Mouse (Mus musculus) heart, embryonic 14.5 days (tissue): Measurements from ENCODE around the gene Il1r2. TPM values are rescaled to one million over a fixed set of nuclear protein-coding genes. Genes with fewer than 3 reads are reported as not detected.

Experiments used
- ATAC-seq: fragments of 200-750 bp; cut with Nextera tagmentation; 2 replicates; pipeline ENCODE4 v1.8.0; 2017; ENCODE audit warnings: low read depth, moderate TSS enrichment; ENCODE audit not compliant: insufficient number of reproducible peaks, insufficient read depth, low FRiP score
- H3K27ac ChIP-seq, 2 experiments: fragments of 200-500 bp in 1 of 2; fragments of 300-500 bp in 1 of 2; sonication (generic) in 1 of 2; replicated peaks in 1 of 2; 2 replicates each; pipeline ENCODE4 v1.5.1; 2012 to 2014; ENCODE audit warnings: low read depth in 2 of 2, low read length in 2 of 2, control low read depth in 1 of 2, mild to moderate bottlenecking in 1 of 2, mixed read lengths in 1 of 2; ENCODE audit not compliant: control insufficient read depth in 1 of 2, insufficient read depth in 1 of 2
- H3K27me3 ChIP-seq: fragments of 300-500 bp; sonication (generic); 2 replicates; pipeline ENCODE4 v1.6.1; 2014; ENCODE audit warnings: mild to moderate bottlenecking, low read length, control low read depth; ENCODE audit not compliant: control insufficient read depth, insufficient read depth
- H3K36me3 ChIP-seq: fragments of 300-500 bp; sonication (generic); 2 replicates; pipeline ENCODE4 v1.6.1; 2014; ENCODE audit warnings: mild to moderate bottlenecking, control low read depth, low read length, mixed read lengths; ENCODE audit not compliant: control insufficient read depth, insufficient read depth
- H3K4me1 ChIP-seq, 2 experiments: fragments of 200-500 bp in 1 of 2; fragments of 300-500 bp in 1 of 2; sonication (generic) in 1 of 2; 2 replicates each; pipeline ENCODE4 v1.6.1; 2012 to 2014; ENCODE audit warnings: low read length in 2 of 2, control low read depth in 1 of 2, mixed read lengths in 1 of 2; ENCODE audit not compliant: control insufficient read depth in 2 of 2, insufficient read depth in 2 of 2
- H3K4me2 ChIP-seq: fragments of 300-500 bp; sonication (generic); 2 replicates; pipeline ENCODE4 v1.6.1; 2014; ENCODE audit warnings: mild to moderate bottlenecking, low read length
- H3K4me3 ChIP-seq, 2 experiments: fragments of 200-500 bp in 1 of 2; fragments of 300-500 bp in 1 of 2; sonication (generic) in 1 of 2; 2 replicates each; pipeline ENCODE4 v1.5.1; 2012 to 2014; ENCODE audit warnings: low read length in 2 of 2, mild to moderate bottlenecking in 2 of 2, control low read depth in 1 of 2, low read depth in 1 of 2, moderate library complexity in 1 of 2; ENCODE audit not compliant: control insufficient read depth in 1 of 2, insufficient read depth in 1 of 2
- H3K9ac ChIP-seq: fragments of 300-500 bp; sonication (generic); 2 replicates; pipeline ENCODE4 v1.6.1; 2014; ENCODE audit warnings: mild to moderate bottlenecking, low read length
- H3K9me3 ChIP-seq: fragments of 300-500 bp; sonication (generic); 2 replicates; pipeline ENCODE4 v1.6.1; 2016; ENCODE audit warnings: low read length, control low read depth; ENCODE audit not compliant: control insufficient read depth
- WGBS: fragments of 180-500 bp; shearing (Covaris S2); extraction: QIAGEN DNeasy Blood & Tissue Kit; methylation state at CpG from one replicate; pipeline ENCODE4 v1.1.7; 2014; 5-methylcytosine and 5-hydroxymethylcytosine counted together
- polyA plus RNA-seq: library from polyadenylated mRNA; unstranded; fragments of >200 nt; fragmentation: Nextera tagmentation; extraction: Ambion mirVana; gene quantifications from 2 replicates; pipeline ENCODE4 v1.2.1, GENCODE M21; 2014

Il1r2 gene
- polyA plus RNA-seq, result 1.1 TPM in 1 of 2 replicates, not detected in the other

- 79% methylated on average over 5 of the region's 5 CpGs for WGBS
- H3K27ac ChIP-seq, result no peak within 1 kb of the TSS
- H3K9me3 ChIP-seq, result no peaks in the 10 kb centered on the region
- no peaks in the 10 kb centered on the region for H3K36me3 ChIP-seq
- H3K4me2 ChIP-seq, result no peak within 1 kb of the TSS
- no peaks in the 10 kb centered on the region for H3K27me3 ChIP-seq
- no peak within 1 kb of the TSS for H3K9ac ChIP-seq
- ATAC-seq, result no peak
- no peak within 1 kb of the TSS for H3K4me3 ChIP-seq
- H3K4me1 ChIP-seq, result no peaks in the 10 kb centered on the region
Measured at GRCm38 (mm10) chr1:40073779-40074178, at the start of gene Il1r2. Gene Il1r2 (plus strand): TSS chr1:40074079.

- Histone ChIP-seq H3K4me2 (no peak overlapping the region), H3K9ac (no peak overlapping the region), H3K4me1 (no peaks in the 10 kb centered on the region), H3K27me3 (no peaks in the 10 kb centered on the region), H3K27ac (no peak overlapping the region), H3K9me3 (no peaks in the 10 kb centered on the region), H3K36me3 (peaks cover 87% of the 10 kb centered on the region), H3K4me3 (no peak overlapping the region)
- 90% methylated on average over 27 of the region's 27 CpGs for WGBS
- no peak for ATAC-seq
Measured at GRCm38 (mm10) chr1:40024554-40025320, 49.1 kb upstream of the Il1r2 start.

- no peaks in the 10 kb centered on the region for H3K9me3 ChIP-seq
- H3K36me3 ChIP-seq, result peaks cover 80% of the 10 kb centered on the region
- no peak overlapping the region for H3K4me2 ChIP-seq
- no peaks in the 10 kb centered on the region for H3K27me3 ChIP-seq
- no peak for ATAC-seq
- no peak overlapping the region for H3K4me3 ChIP-seq
- H3K27ac ChIP-seq, result no peak overlapping the region
- H3K9ac ChIP-seq, result no peak overlapping the region
- 91% methylated on average over 5 of the region's 5 CpGs for WGBS
- no peaks in the 10 kb centered on the region for H3K4me1 ChIP-seq
Measured at GRCm38 (mm10) chr1:40025416-40025815, 48.5 kb upstream of the Il1r2 start.

- Histone ChIP-seq H3K9ac (no peak overlapping the region), H3K36me3 (peaks cover 65% of the 10 kb centered on the region), H3K27ac (no peak overlapping the region), H3K4me2 (no peak overlapping the region), H3K4me3 (no peak overlapping the region), H3K4me1 (no peaks in the 10 kb centered on the region), H3K9me3 (no peaks in the 10 kb centered on the region), H3K27me3 (no peaks in the 10 kb centered on the region)
- 83% methylated on average over 7 of the region's 7 CpGs for WGBS
- no peak for ATAC-seq
Measured at GRCm38 (mm10) chr1:40027116-40027620, 46.7 kb upstream of the Il1r2 start.

GRCm38 (mm10) chr1:40028207-40028998 is 45.5 kb upstream of the Il1r2 start:
- no peak overlapping the region for H3K9ac ChIP-seq
- H3K9me3 ChIP-seq, result no peaks in the 10 kb centered on the region
- H3K36me3 ChIP-seq, result peaks cover 52% of the 10 kb centered on the region
- H3K27me3 ChIP-seq, result no peaks in the 10 kb centered on the region
- no peak overlapping the region for H3K4me2 ChIP-seq
- H3K27ac ChIP-seq, result no peak overlapping the region
- peaks cover 3% of the 10 kb centered on the region in 2 experiments; a peak in 3 of 4 replicates for H3K4me1 ChIP-seq
- 78% methylated on average over 12 of the region's 12 CpGs for WGBS
- no peak; the same call in 1 of the 2 replicates for ATAC-seq
- H3K4me3 ChIP-seq, result no peak overlapping the region

- Histone ChIP-seq H3K9me3 (no peaks in the 10 kb centered on the region), H3K27ac (no peak overlapping the region), H3K4me3 (no peak overlapping the region), H3K36me3 (peaks cover 41% of the 10 kb centered on the region), H3K27me3 (no peaks in the 10 kb centered on the region), H3K9ac (no peak overlapping the region), H3K4me2 (no peak overlapping the region), H3K4me1 (peaks cover 6 to 11% of the 10 kb centered on the region in 2 experiments)
- 94% methylated on average over 5 of the region's 5 CpGs for WGBS
- no peak for ATAC-seq
Measured at GRCm38 (mm10) chr1:40029597-40029996, 44.3 kb upstream of the Il1r2 start.

- Histone ChIP-seq H3K27ac (no peak overlapping the region), H3K36me3 (peaks cover 33% of the 10 kb centered on the region), H3K4me2 (no peak overlapping the region), H3K9ac (no peak overlapping the region), H3K4me1 (peaks cover 6 to 11% of the 10 kb centered on the region in 2 experiments), H3K9me3 (no peaks in the 10 kb centered on the region), H3K27me3 (no peaks in the 10 kb centered on the region), H3K4me3 (no peak overlapping the region)
- no peak for ATAC-seq
- 82% methylated on average over 14 of the region's 14 CpGs for WGBS
Measured at GRCm38 (mm10) chr1:40030287-40030975, 43.4 kb upstream of the Il1r2 start.
